Mouse (Mus musculus) embryonic facial prominence, embryonic 10.5 days (tissue): ENCODE results near the gene Krt2. TPM values are rescaled to one million over a fixed set of nuclear protein-coding genes. Genes with fewer than 3 reads are reported as not detected.

Experiments
- DNase-seq: peaks from one replicate; pipeline ENCODE4 v3.0.0-alpha.2; 2017; ENCODE audit warnings: low spot score
- H3K27ac ChIP-seq: fragments of 300-500 bp; sonication (generic); replicated peaks from 2 replicates; pipeline ENCODE4 v1.5.1; 2016; ENCODE audit warnings: mild to moderate bottlenecking
- H3K27me3 ChIP-seq: fragments of 300-500 bp; sonication (generic); replicated peaks from 2 replicates; pipeline ENCODE4 v1.6.1; 2016; ENCODE audit warnings: low read depth, mild to moderate bottlenecking; ENCODE audit not compliant: poor library complexity, severe bottlenecking
- H3K36me3 ChIP-seq: fragments of 300-500 bp; sonication (generic); replicated peaks from 2 replicates; pipeline ENCODE4 v1.6.1; 2016; ENCODE audit warnings: mild to moderate bottlenecking, moderate library complexity
- H3K4me1 ChIP-seq: fragments of 300-500 bp; sonication (generic); 2 replicates; pipeline ENCODE4 v1.6.1; 2016
- H3K4me3 ChIP-seq: fragments of 300-500 bp; sonication (generic); 2 replicates; pipeline ENCODE4 v1.5.1; 2016; ENCODE audit warnings: mild to moderate bottlenecking, moderate library complexity
- H3K9me3 ChIP-seq: fragments of 300-500 bp; sonication (generic); 2 replicates; pipeline ENCODE4 v1.6.1; 2016; ENCODE audit warnings: mild to moderate bottlenecking
- WGBS: fragments of 180-500 bp; shearing (Covaris S2); methylation state at CpG from one replicate; pipeline ENCODE4 v1.1.7; 2016; 5-methylcytosine and 5-hydroxymethylcytosine counted together
- polyA plus RNA-seq: library from polyadenylated mRNA; unstranded; fragments of >200 nt; fragmentation: Nextera tagmentation; extraction: Ambion mirVana; gene quantifications from 2 replicates; pipeline ENCODE4 v1.2.1, GENCODE M21; 2016

The Krt2 gene
- polyA plus RNA-seq: not detected in 2 replicates

DNA sequence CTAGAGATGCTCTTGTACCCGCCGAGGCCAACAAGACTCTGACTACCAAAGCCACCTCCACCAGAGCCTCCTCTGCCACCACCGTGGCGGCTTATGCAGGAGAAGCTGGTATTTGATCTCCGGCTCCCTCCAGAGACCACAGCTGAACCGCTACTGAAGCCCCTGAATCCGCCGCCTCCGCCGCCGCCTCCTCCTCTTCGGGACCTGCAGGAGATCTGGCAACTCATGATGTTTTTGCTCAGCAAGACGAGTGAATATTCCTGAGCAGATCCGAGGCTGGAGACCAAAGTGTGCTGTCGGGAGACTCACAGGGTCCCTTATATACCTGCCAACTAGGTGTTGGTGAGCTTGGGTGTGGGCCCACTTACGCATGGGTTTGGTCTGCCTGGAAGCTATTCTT is at the start of gene Krt2:
Gene Krt2 (minus strand): TSS at position 295 of the 400 bp plus-strand sequence.
- no peak for DNase-seq
- H3K27ac ChIP-seq: no peak within 1 kb of the TSS
- H3K36me3 ChIP-seq: no peaks in the 10 kb centered on the region
- no peaks in the 10 kb centered on the region for H3K4me1 ChIP-seq
- WGBS: 82% methylated on average over 16 of the region's 16 CpGs
- no peaks in the 10 kb centered on the region; the same call in 1 of the 2 replicates for H3K27me3 ChIP-seq
- no peaks in the 10 kb centered on the region for H3K9me3 ChIP-seq
- H3K4me3 ChIP-seq: no peak within 1 kb of the TSS

DNA sequence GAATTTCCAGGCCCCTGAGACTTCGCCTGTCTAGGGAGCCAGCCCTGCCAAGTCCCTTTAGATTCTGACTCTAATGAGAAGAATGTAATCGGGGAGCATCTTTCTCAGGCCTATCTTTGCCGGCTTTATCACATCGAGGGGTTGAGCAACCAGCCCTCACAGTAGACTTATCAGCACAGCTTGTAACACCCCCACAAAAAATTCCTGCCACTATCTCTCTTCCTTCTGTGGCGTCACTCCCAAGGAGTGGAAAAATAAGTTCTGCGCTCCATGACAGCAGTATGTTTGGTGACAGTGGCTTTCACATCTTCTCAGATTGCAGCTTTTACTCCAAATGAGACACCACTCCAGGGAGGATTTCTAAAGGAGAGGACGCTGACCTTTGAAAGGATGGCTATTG is 48.8 kb upstream of the Krt2 start:
- WGBS: 81% methylated on average over 7 of the region's 7 CpGs
- H3K36me3 ChIP-seq: no peaks in the 10 kb centered on the region
- H3K27me3 ChIP-seq: peaks cover 4% of the 10 kb centered on the region
- no peak for DNase-seq
- H3K9me3 ChIP-seq: no peaks in the 10 kb centered on the region
- H3K27ac ChIP-seq: no peak overlapping the region
- H3K4me1 ChIP-seq: no peaks in the 10 kb centered on the region
- H3K4me3 ChIP-seq: no peak overlapping the region

- H3K36me3 ChIP-seq: no peaks in the 10 kb centered on the region
- H3K27me3 ChIP-seq: peaks cover 62% of the 10 kb centered on the region
- H3K27ac ChIP-seq: no peak overlapping the region
- H3K4me3 ChIP-seq: peak overlapping the region; percentile 62
- no peak for DNase-seq
- H3K4me1 ChIP-seq: peaks cover 22% of the 10 kb centered on the region
- 52% methylated on average over 13 of the region's 13 CpGs for WGBS
- no peaks in the 10 kb centered on the region for H3K9me3 ChIP-seq
These were observed 42.6 kb upstream of the Krt2 start for GRCm38 (mm10) chr15:101860421-101861130.

DNA sequence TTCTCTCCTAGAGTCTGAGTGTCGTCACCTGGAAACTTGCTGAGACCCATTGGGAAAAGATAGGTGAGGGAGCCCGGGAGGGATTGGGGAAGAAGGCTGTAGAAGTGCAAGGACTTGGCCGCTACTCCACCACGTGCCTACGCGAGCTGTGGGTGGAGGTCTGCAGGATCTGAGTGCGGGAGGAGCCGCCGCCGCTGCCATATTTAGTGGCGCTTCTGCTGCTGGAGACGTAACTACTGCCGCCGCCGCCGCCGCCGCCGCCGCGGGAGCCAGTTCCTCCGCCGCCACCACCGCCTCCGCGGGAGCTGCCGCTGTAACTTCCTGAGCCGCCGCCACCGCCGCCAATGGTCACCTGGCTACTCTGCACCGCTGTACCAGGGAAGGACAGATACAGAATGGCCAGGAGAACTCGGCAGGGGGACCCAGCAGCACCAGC is 41.8 kb upstream of the Krt2 start:
- peaks cover 70% of the 10 kb centered on the region for H3K27me3 ChIP-seq
- H3K36me3 ChIP-seq: no peaks in the 10 kb centered on the region

GRCm38 (mm10) chr15:101858673-101859425 is 40.9 kb upstream of the Krt2 start:
- no peaks in the 10 kb centered on the region for H3K9me3 ChIP-seq
- peak; percentile 15 for DNase-seq
- WGBS: 5% methylated on average over 11 of the region's 11 CpGs
- no peak overlapping the region for H3K27ac ChIP-seq
- peak overlapping the region; percentile 62 for H3K4me3 ChIP-seq
- peaks cover 79% of the 10 kb centered on the region for H3K27me3 ChIP-seq
- H3K4me1 ChIP-seq: peaks cover 35% of the 10 kb centered on the region
- no peaks in the 10 kb centered on the region for H3K36me3 ChIP-seq

More for the DNA sequence above, 41.8 kb upstream of the Krt2 start:
- Histone ChIP-seq H3K27ac (peak overlapping the region; percentile 55), H3K4me3 (peak overlapping the region; percentile 62), H3K9me3 (no peaks in the 10 kb centered on the region), H3K4me1 (peaks cover 26% of the 10 kb centered on the region)
- under 1% methylated on average over 33 of the region's 33 CpGs for WGBS
- peak; percentile 73 for DNase-seq

GRCm38 (mm10) chr15:101856696-101857095 is 38.7 kb upstream of the Krt2 start:
- H3K36me3 ChIP-seq: no peaks in the 10 kb centered on the region
- no peak overlapping the region for H3K4me3 ChIP-seq
- peaks cover 92% of the 10 kb centered on the region for H3K27me3 ChIP-seq
- peaks cover 37% of the 10 kb centered on the region for H3K4me1 ChIP-seq
- no peak overlapping the region for H3K27ac ChIP-seq
- 60% methylated on average over 5 of the region's 5 CpGs for WGBS
- no peaks in the 10 kb centered on the region for H3K9me3 ChIP-seq
- DNase-seq: no peak

DNA sequence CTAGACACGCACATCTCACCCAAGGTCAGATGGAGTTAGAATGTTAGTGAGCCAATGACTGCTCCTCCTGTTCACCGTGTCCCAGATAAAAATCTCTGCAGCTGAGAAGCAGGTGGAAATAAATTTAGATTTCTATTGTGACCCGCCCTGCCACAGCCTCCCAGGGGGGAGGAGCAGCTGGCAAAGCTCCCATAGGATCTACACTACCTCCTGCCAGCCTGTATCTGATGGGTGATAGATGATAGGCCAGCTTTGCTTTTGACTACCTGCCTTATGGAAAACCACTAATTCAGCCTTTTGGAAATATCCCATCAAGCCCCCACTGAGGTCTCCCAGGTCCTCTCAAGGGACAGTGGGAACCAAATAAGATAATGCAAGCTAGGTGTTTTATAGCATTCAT is 37.8 kb upstream of the Krt2 start:
- H3K4me3 ChIP-seq: no peak overlapping the region
- peaks cover 84% of the 10 kb centered on the region for H3K27me3 ChIP-seq
- peaks cover 36% of the 10 kb centered on the region for H3K4me1 ChIP-seq
- no peaks in the 10 kb centered on the region for H3K9me3 ChIP-seq
- H3K27ac ChIP-seq: no peak overlapping the region
- DNase-seq: no peak
- H3K36me3 ChIP-seq: no peaks in the 10 kb centered on the region
- 74% methylated on average over 3 of the region's 3 CpGs for WGBS

GRCm38 (mm10) chr15:101854294-101854693 is 36.3 kb upstream of the Krt2 start:
- DNase-seq: no peak
- Histone ChIP-seq H3K4me1 (peaks cover 22% of the 10 kb centered on the region), H3K27me3 (peaks cover 76% of the 10 kb centered on the region), H3K27ac (peak overlapping the region; percentile 10; the same call in 1 of the 2 replicates), H3K4me3 (no peak overlapping the region), H3K9me3 (no peaks in the 10 kb centered on the region), H3K36me3 (no peaks in the 10 kb centered on the region)
- 11% methylated on average over 5 of the region's 5 CpGs for WGBS

DNA sequence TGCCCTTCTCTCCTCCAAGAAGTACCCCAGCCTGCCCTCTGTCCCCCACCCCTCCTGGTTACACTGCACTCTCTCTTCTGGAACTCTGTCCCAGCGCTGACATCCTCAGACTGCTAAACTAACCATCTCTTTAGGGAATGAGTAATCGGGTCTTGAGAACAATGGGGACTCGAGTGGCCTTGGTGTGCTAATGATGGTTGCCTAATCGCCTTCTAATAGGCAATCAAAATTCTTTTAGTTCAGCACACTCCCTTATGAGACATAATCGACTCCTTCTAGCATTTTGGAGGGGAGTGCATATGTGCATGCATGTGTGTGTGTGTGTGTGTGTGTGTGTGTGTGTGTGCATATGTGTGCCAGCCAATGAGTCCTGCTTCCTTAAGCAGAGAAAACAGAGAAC is 34.6 kb upstream of the Krt2 start:
- 45% methylated on average over 5 of the region's 5 CpGs for WGBS
- H3K36me3 ChIP-seq: no peaks in the 10 kb centered on the region
- H3K27me3 ChIP-seq: peaks cover 69% of the 10 kb centered on the region
- no peaks in the 10 kb centered on the region for H3K9me3 ChIP-seq
- H3K27ac ChIP-seq: no peak overlapping the region
- peaks cover 15% of the 10 kb centered on the region; the same call in 1 of the 2 replicates for H3K4me1 ChIP-seq
- no peak for DNase-seq
- no peak overlapping the region for H3K4me3 ChIP-seq

DNA sequence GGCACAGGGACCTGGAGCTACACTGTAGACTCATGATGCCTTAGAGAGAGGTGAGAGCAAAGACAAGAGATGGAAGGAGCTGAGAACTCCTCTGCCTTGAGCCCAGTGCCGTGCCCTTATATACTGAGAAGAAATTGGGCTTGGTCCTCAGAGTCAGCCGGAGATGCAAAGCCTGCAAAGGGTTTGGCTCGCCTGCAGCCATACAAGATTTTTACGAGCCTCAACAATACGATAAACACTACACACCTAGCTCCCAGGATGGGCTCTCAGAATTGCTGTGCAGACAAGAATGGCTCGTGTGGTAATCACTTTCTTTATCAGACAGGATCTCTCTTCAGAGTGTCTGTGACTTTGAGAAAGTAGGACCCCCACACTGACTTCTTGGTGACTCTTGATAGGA is 32.7 kb upstream of the Krt2 start, which contains the start of gene Krt1:
Gene Krt1 (minus strand): TSS at position 101 of the 400 bp plus-strand sequence.
- H3K27ac ChIP-seq: no peak within 1 kb of the TSS
- no peak for DNase-seq
- H3K36me3 ChIP-seq: no peaks in the 10 kb centered on the region
- WGBS: 88% methylated on average over 6 of the region's 6 CpGs
- no peaks in the 10 kb centered on the region for H3K9me3 ChIP-seq
- no peak within 1 kb of the TSS for H3K4me3 ChIP-seq
- peaks cover 22% of the 10 kb centered on the region for H3K4me1 ChIP-seq
- H3K27me3 ChIP-seq: peaks cover 69% of the 10 kb centered on the region

DNA sequence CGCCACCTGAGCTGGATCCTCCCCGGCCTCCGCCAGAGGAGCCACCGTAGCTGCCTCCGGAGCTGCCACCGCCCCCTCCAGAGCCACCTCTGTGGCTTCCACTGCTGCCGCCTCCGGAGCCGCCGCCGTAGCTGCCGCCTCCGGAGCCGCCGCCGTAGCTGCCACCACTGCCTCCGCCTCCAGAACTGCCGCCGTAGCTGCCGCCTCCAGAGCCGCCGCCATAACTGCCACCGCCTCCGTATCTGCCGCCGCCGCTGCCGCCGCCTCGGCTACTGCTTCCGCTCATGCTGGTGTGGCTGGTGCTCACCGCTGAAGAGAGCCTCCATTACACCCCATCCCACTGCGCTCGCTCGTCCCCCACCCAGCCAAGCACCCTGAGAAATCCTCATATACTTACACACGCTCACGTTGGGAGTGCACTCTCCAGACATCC is 28.0 kb upstream of the Krt2 start:
- peaks cover 14% of the 10 kb centered on the region for H3K4me1 ChIP-seq
- peak overlapping the region; percentile 82 for H3K27ac ChIP-seq
- peak; percentile 72 for DNase-seq
- no peaks in the 10 kb centered on the region for H3K9me3 ChIP-seq
- peaks cover 58% of the 10 kb centered on the region for H3K27me3 ChIP-seq
- H3K36me3 ChIP-seq: no peaks in the 10 kb centered on the region
- peak overlapping the region; percentile 69 for H3K4me3 ChIP-seq
- WGBS: 1% methylated on average over 37 of the region's 37 CpGs

- no peak for DNase-seq
- Histone ChIP-seq H3K4me1 (peaks cover 14% of the 10 kb centered on the region), H3K4me3 (no peak overlapping the region), H3K27me3 (peaks cover 50% of the 10 kb centered on the region), H3K36me3 (no peaks in the 10 kb centered on the region), H3K27ac (no peak overlapping the region), H3K9me3 (no peaks in the 10 kb centered on the region)
- WGBS: 70% methylated on average over 9 of the region's 9 CpGs
These were observed 25.2 kb upstream of the Krt2 start for GRCm38 (mm10) chr15:101843192-101843591.
